In the genomic region with DNA sequence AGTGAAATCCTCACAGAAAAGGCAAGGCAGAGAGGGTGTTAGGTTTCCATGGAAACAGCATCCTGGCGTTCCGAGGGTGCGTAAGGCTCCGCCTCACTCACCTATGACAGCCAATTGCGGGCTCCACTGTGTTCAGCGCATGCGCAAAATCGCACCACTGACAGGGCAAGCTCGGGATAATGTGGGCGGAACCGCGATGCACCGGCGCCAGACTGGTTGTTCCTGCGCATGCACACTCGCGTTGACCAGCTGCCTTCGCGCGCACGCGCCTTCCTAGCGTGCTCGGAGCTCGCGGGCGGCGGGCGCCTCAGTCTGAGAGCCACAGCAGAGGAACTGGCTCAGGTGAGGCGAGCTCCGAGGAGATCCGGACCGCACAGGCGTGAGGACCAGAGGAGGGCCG, we compare ENCODE assay signal across 8 mouse cellular contexts. TPM values are rescaled to one million over a fixed set of nuclear protein-coding genes. Genes with fewer than 3 reads are reported as not detected.
DNase-seq lines count a peak whose midpoint lies in the region; ATAC-seq lines count a peak whose summit lies in the region.

TSS of gene Thop1 (plus strand) at position 200 of the 400 bp plus-strand sequence.

- H3K36me3 ChIP-seq in heart, embryonic 14.5 days (ENCODE audit: control insufficient read depth, insufficient read depth, low read length): peaks cover 8% of the 10 kb centered on the region
- peaks cover 23% of the 10 kb centered on the region for H3K36me3 ChIP-seq in liver, embryonic 13.5 days
- H3K36me3 ChIP-seq in stomach, embryonic 16.5 days (ENCODE audit: control insufficient read depth, insufficient read depth, low read length): no peaks in the 10 kb centered on the region

- H3K9me3 ChIP-seq in heart, embryonic 14.5 days (ENCODE audit: control insufficient read depth, low read length): no peaks in the 10 kb centered on the region
- no peaks in the 10 kb centered on the region for H3K9me3 ChIP-seq in liver, embryonic 13.5 days (replicated peaks)
- no peaks in the 10 kb centered on the region for H3K9me3 ChIP-seq in stomach, embryonic 16.5 days (replicated peaks; ENCODE audit: control insufficient read depth, low read length)

- DNase-seq in c-Kit-negative CD71-positive TER-119-positive erythroid progenitor cells, embryonic 14.5 days (ENCODE audit: low read depth, low spot score): peak; percentile 96
- peak; percentile 99 for DNase-seq in fibroblast of lung, adult 2 months (ENCODE audit: low read depth)
- peak; percentile 99 for DNase-seq in kidney, postnatal 14 days
- peak; percentile 99 for DNase-seq in liver, embryonic 13.5 days
- DNase-seq in neural tube, embryonic 10.5 days (ENCODE audit: extremely low spot score, low spot score): peak; percentile 99

- no peaks in the 10 kb centered on the region for H3K27me3 ChIP-seq in heart, embryonic 14.5 days (ENCODE audit: control insufficient read depth, insufficient read depth, low read length)
- H3K27me3 ChIP-seq in liver, embryonic 13.5 days: peaks cover 4% of the 10 kb centered on the region; the same call in 1 of the 2 replicates
- no peaks in the 10 kb centered on the region for H3K27me3 ChIP-seq in stomach, embryonic 16.5 days (ENCODE audit: control insufficient read depth, insufficient read depth, low read length)

- H3K4me2 ChIP-seq in heart, embryonic 14.5 days (ENCODE audit: low read length): peak within 1 kb of the TSS; percentile 91
- H3K4me2 ChIP-seq in liver, embryonic 13.5 days: peak within 1 kb of the TSS; percentile 93
- H3K4me2 ChIP-seq in stomach, embryonic 16.5 days (ENCODE audit: low read depth, low read length): peak within 1 kb of the TSS; percentile 74

- ATAC-seq in CD4-positive, CD25-positive, alpha-beta regulatory T cell, adult 4 months: peak; percentile 99
- peak; percentile 94 for ATAC-seq in heart, embryonic 14.5 days (ENCODE audit: insufficient number of reproducible peaks, insufficient read depth, low FRiP score, low read depth)
- peak; percentile 95 for ATAC-seq in liver, embryonic 13.5 days (ENCODE audit: low read depth)
- ATAC-seq in stomach, embryonic 16.5 days (ENCODE audit: insufficient read depth, low FRiP score): peak; percentile 96

- under 1% methylated on average over 35 of the region's 35 CpGs for WGBS in heart, embryonic 14.5 days
- under 1% methylated on average over 35 of the region's 35 CpGs for WGBS in liver, embryonic 13.5 days (ENCODE audit: insufficient replicate concordance)
- WGBS in stomach, embryonic 16.5 days: under 1% methylated on average over 35 of the region's 35 CpGs

- peak within 1 kb of the TSS; percentile 76 to 77 for H3K4me3 ChIP-seq in heart, embryonic 14.5 days (ENCODE audit: control insufficient read depth in 1 of 2, insufficient read depth in 1 of 2, low read depth in 1 of 2, low read length in 2 of 2)
- H3K4me3 ChIP-seq in liver, embryonic 13.5 days (replicated peaks): peak within 1 kb of the TSS; percentile 74
- peak within 1 kb of the TSS; percentile 72 for H3K4me3 ChIP-seq in stomach, embryonic 16.5 days (replicated peaks; ENCODE audit: low read length)

- H3K9ac ChIP-seq in heart, embryonic 14.5 days (ENCODE audit: low read length): peak within 1 kb of the TSS; percentile 90
- peak within 1 kb of the TSS; percentile 84 for H3K9ac ChIP-seq in liver, embryonic 13.5 days
- H3K9ac ChIP-seq in stomach, embryonic 16.5 days (ENCODE audit: low read length): peak within 1 kb of the TSS; percentile 88

- 0 out of 4 replicates have a peak within 1 kb of the TSS, but pooled peaks of 1 of the 2 experiments have one; percentile 66 for H3K27ac ChIP-seq in heart, embryonic 14.5 days (replicated peaks in 1 of 2; ENCODE audit: control insufficient read depth in 1 of 2, insufficient read depth in 1 of 2, low read depth in 2 of 2, low read length in 2 of 2)
- peak within 1 kb of the TSS; percentile 51; the same call in 1 of the 2 replicates for H3K27ac ChIP-seq in liver, embryonic 13.5 days
- H3K27ac ChIP-seq in stomach, embryonic 16.5 days (ENCODE audit: low read length): peak within 1 kb of the TSS; percentile 50; the same call in 1 of the 2 replicates

- H3K4me1 ChIP-seq in heart, embryonic 14.5 days (ENCODE audit: control insufficient read depth in 2 of 2, insufficient read depth in 2 of 2, low read length in 2 of 2): peaks cover 4 to 6% of the 10 kb centered on the region in 2 experiments
- peaks cover 33% of the 10 kb centered on the region for H3K4me1 ChIP-seq in liver, embryonic 13.5 days (replicated peaks)
- peaks cover 9% of the 10 kb centered on the region for H3K4me1 ChIP-seq in stomach, embryonic 16.5 days (ENCODE audit: control insufficient read depth, insufficient read depth, low read length)

RNA-seq across cellular contexts. Expression of gene Thop1, which starts in this region (rescaled TPM):
- polyA plus RNA-seq in CD4-positive, CD25-positive, alpha-beta regulatory T cell, adult 4 months (2017; shearing (Covaris generic)): 1 to 10 TPM; 2.0 to 2.5 TPM
- 18.0 and 20.8 TPM in 2 replicates for polyA plus RNA-seq in heart, embryonic 14.5 days (2014; fragmentation: Nextera tagmentation; extraction: Ambion mirVana)
- polyA plus RNA-seq in liver, embryonic 13.5 days (2015; fragmentation: Nextera tagmentation; extraction: Ambion mirVana): 35.1 and 38.2 TPM in 2 replicates
- 55.4 and 64.4 TPM in 2 replicates for polyA plus RNA-seq in stomach, embryonic 16.5 days (2015; fragmentation: Nextera tagmentation; extraction: Ambion mirVana)
